Mouse (Mus musculus) midbrain, embryonic 14.5 days (tissue): ENCODE data around the gene S100a2. TPM values are rescaled to one million over a fixed set of nuclear protein-coding genes. Genes with fewer than 3 reads are reported as not detected.
A peak's percentile ranks its signal among the peaks of the same experiment; 100 is the strongest.

Source experiments
- ATAC-seq: fragments of 200-750 bp; cut with Nextera tagmentation; 2 replicates; pipeline ENCODE4 v1.8.0; 2017; ENCODE audit warnings: moderate number of reproducible peaks, moderate library complexity; ENCODE audit not compliant: low FRiP score, low TSS enrichment
- DNase-seq: peaks from one replicate; pipeline ENCODE4 v3.0.0-alpha.2; 2015
- H3K27ac ChIP-seq: fragments of 300-500 bp; sonication (generic); replicated peaks from 2 replicates; pipeline ENCODE4 v1.5.1; 2014; ENCODE audit warnings: mild to moderate bottlenecking, low read depth, low read length, moderate library complexity
- H3K27me3 ChIP-seq: fragments of 300-500 bp; sonication (generic); 2 replicates; pipeline ENCODE4 v1.6.1; 2014; ENCODE audit warnings: low read length, control low read depth, mixed read lengths; ENCODE audit not compliant: control insufficient read depth, insufficient read depth
- H3K36me3 ChIP-seq: fragments of 300-500 bp; sonication (generic); 2 replicates; pipeline ENCODE4 v1.6.1; 2014; ENCODE audit warnings: low read length, control low read depth; ENCODE audit not compliant: control insufficient read depth, insufficient read depth
- H3K4me1 ChIP-seq: fragments of 300-500 bp; sonication (generic); 2 replicates; pipeline ENCODE4 v1.6.1; 2014; ENCODE audit warnings: mild to moderate bottlenecking, antibody characterized with exemption, low read length, control low read depth; ENCODE audit not compliant: control insufficient read depth, insufficient read depth
- H3K4me2 ChIP-seq: fragments of 300-500 bp; sonication (generic); 2 replicates; pipeline ENCODE4 v1.6.1; 2014; ENCODE audit warnings: mild to moderate bottlenecking, low read length, moderate library complexity
- H3K4me3 ChIP-seq: fragments of 300-500 bp; sonication (generic); replicated peaks from 2 replicates; pipeline ENCODE4 v1.5.1; 2014; ENCODE audit warnings: low read depth, low read length
- H3K9ac ChIP-seq: fragments of 300-500 bp; sonication (generic); replicated peaks from 2 replicates; pipeline ENCODE4 v1.6.1; 2014; ENCODE audit warnings: mild to moderate bottlenecking, low read length, moderate library complexity
- H3K9me3 ChIP-seq: fragments of 300-500 bp; sonication (generic); 2 replicates; pipeline ENCODE4 v1.6.1; 2016; ENCODE audit warnings: low read length, control low read depth, mixed read lengths; ENCODE audit not compliant: control insufficient read depth
- WGBS: fragments of 180-500 bp; shearing (Covaris S2); extraction: QIAGEN DNeasy Blood & Tissue Kit; methylation state at CpG from one replicate; pipeline ENCODE4 v1.1.7; 2014; 5-methylcytosine and 5-hydroxymethylcytosine counted together
- polyA plus RNA-seq: library from polyadenylated mRNA; unstranded; fragments of >200 nt; fragmentation: Nextera tagmentation; extraction: Ambion mirVana; gene quantifications from 2 replicates; pipeline ENCODE4 v1.2.1, GENCODE M21; 2014

Gene S100a2
- polyA plus RNA-seq, 1 experiment from 2014 or later, result not detected

DNA sequence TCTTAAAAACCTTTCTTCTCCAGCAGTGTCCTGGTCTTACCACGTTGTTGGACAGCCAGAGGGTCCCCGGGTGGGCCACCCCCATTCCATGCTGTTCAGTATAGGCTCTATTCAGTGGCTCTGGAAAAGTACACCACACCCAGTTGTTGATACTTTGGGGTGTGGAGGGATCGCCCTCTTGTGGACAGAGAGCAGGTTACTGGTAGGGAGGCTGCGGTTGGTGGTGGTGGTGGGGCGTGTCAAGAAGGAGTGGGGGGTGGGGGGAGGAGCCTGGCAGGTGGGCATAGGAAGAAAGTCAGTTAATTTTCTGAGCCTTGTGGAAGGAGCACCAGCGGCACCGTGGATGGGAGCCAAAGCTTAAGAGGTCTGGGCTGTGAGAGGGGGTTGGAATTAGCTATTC, 25.4 kb downstream of the S100a2 start:
- WGBS, result 7% methylated on average over 7 of the region's 7 CpGs
- H3K9me3 ChIP-seq, result no peaks in the 10 kb centered on the region; the same call in 1 of the 2 replicates
- no peak overlapping the region for H3K4me3 ChIP-seq
- H3K4me1 ChIP-seq, result peaks cover 7% of the 10 kb centered on the region
- no peaks in the 10 kb centered on the region for H3K27me3 ChIP-seq
- DNase-seq (peak; percentile 66), ATAC-seq (no peak)
- no peak overlapping the region for H3K9ac ChIP-seq
- H3K4me2 ChIP-seq, result no peak overlapping the region
- H3K27ac ChIP-seq, result no peak overlapping the region
- H3K36me3 ChIP-seq, result no peaks in the 10 kb centered on the region

DNA sequence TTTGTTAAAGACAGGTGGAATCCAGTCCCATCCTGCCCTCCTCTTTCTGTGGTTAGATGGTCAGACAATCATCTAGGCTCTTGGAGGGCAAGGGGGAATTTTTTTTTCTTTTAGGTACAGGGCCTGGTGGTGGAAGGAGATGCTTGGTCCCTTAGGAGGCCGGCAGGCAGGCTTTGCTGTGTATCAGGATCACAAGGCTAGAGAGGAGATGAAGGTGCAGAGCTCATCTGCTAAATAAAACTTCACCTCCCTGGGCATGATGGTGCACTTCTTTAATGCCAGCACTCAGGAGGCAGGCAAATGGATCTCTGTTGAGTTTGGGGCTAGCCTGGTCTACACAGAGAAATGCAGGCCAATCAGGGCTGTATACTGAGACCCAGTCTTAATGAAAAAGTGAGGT, 25.9 kb downstream of the S100a2 start:
- H3K4me3 ChIP-seq, result no peak overlapping the region
- H3K27ac ChIP-seq, result no peak overlapping the region
- DNase-seq (no peak), ATAC-seq (no peak)
- H3K4me2 ChIP-seq, result no peak overlapping the region
- H3K9me3 ChIP-seq, result no peaks in the 10 kb centered on the region; the same call in 1 of the 2 replicates
- H3K4me1 ChIP-seq, result peaks cover 7% of the 10 kb centered on the region
- WGBS, result 88% methylated on average over 1 of the region's 1 CpGs
- H3K36me3 ChIP-seq, result no peaks in the 10 kb centered on the region
- H3K27me3 ChIP-seq, result no peaks in the 10 kb centered on the region
- H3K9ac ChIP-seq, result no peak overlapping the region

DNA sequence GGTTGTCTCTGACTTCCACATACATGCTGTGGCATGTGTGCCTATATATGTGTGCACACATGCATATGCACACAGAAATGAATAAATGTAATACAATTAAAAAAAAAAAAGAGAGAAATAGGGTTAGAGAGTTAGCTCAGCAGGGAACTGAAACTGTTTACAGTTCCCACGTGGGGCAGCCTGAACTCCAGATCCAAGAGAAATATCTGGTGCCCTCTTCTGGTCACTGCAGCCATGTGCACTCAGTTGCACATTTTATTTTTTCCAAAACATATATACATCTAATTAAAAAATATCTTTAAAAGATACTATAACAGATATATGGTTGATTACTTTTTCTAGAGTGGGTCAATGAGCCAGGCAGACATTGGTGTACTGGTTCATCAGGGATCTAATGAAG, 27.5 kb downstream of the S100a2 start:
- 13% methylated on average over 1 of the region's 1 CpGs for WGBS
- Histone ChIP-seq H3K36me3 (no peaks in the 10 kb centered on the region), H3K4me2 (no peak overlapping the region), H3K27me3 (no peaks in the 10 kb centered on the region), H3K4me1 (peaks cover 7% of the 10 kb centered on the region), H3K9ac (no peak overlapping the region), H3K9me3 (no peaks in the 10 kb centered on the region; the same call in 1 of the 2 replicates), H3K27ac (no peak overlapping the region), H3K4me3 (no peak overlapping the region)
- DNase-seq (no peak), ATAC-seq (no peak)

DNA sequence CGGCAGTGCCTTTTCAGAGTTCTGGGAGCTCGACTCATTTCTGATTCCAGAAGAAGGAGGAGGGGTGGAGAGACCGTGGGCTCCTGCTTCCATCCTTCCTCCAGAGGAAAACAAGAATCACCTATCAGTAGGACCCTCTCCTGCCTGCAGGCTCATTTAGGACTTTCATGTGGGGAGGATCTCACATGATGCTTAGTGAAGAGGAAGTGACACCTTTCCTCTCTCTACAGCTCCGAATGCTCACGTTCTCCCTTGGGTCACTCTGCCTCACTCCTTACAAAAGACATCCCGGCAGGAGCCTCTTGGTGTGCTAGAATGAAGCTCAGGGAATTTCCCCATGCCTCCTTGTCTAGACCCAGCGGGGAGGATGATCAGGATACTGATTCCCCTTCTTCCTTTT, 31.5 kb downstream of the S100a2 start:
- H3K27me3 ChIP-seq, result no peaks in the 10 kb centered on the region
- peaks cover 13% of the 10 kb centered on the region for H3K4me1 ChIP-seq
- ATAC-seq (no peak), DNase-seq (no peak)
- no peaks in the 10 kb centered on the region; the same call in 1 of the 2 replicates for H3K9me3 ChIP-seq
- H3K4me3 ChIP-seq, result no peak overlapping the region
- no peak overlapping the region for H3K4me2 ChIP-seq
- no peak overlapping the region for H3K27ac ChIP-seq
- H3K36me3 ChIP-seq, result no peaks in the 10 kb centered on the region
- H3K9ac ChIP-seq, result no peak overlapping the region
- WGBS, result 55% methylated on average over 7 of the region's 7 CpGs

DNA sequence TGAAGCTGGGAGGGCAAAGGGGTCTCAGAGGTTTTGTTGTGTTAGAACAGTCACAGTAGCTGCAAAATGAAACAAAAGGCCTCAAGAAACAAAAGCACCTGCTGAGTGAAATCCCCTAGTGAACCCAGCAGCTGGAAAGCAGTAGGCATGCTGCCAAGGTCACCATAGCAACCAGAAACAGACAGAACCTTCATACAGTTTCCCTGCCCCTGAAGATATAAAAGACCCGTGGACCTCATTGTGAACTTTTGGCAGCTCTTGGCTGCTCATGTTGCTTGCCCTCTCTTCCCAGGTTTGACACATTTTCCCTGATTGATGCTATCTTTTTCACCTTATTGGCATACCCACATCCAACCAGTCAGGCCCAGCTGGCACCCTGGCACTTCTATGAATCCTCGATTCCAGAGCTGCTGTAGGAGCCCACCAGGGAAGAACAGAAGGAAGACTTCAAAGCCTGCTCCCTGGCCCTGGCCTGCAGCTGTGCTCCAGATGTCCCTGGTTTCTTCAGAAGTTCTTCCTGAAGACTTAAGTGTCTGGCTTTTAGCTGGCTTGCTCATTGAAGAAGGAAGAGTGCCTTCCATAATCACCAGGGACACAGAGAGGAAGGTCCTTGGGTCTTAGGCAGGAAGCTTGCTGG, 33.5 kb downstream of the S100a2 start:
- H3K4me1 ChIP-seq, result peaks cover 13% of the 10 kb centered on the region
- no peaks in the 10 kb centered on the region for H3K36me3 ChIP-seq
- no peak overlapping the region for H3K9ac ChIP-seq
- H3K4me2 ChIP-seq, result no peak overlapping the region
- H3K27ac ChIP-seq, result peak overlapping the region; percentile 52; the same call in 1 of the 2 replicates
- peak; percentile 76; the same call in 1 of the 2 replicates for ATAC-seq
- no peak overlapping the region for H3K4me3 ChIP-seq
- no peaks in the 10 kb centered on the region for H3K9me3 ChIP-seq
- WGBS, result 6% methylated on average over 2 of the region's 2 CpGs
- peak; percentile 81 for DNase-seq
- H3K27me3 ChIP-seq, result no peaks in the 10 kb centered on the region

DNA sequence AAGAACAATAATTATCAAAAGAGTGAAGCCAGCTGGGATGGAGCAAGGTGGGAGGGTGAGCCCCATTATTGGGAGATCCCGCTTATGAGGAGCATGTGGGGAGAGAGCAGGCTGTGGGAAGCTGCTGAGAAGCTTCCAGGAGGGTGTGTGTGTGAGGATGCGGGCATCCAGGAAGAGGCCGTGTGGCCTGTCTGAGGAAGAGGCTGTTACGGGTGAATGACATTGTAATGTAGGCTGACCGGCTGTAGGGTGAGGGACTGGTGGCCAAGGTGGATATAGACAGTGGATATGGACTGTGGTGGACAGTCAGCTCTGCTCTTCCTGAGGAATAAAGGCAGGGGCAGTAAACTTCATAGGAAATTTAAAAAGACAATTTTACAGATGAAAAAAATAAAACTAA, 35.4 kb downstream of the S100a2 start:
- no peak overlapping the region for H3K9ac ChIP-seq
- H3K27me3 ChIP-seq, result no peaks in the 10 kb centered on the region
- H3K9me3 ChIP-seq, result no peaks in the 10 kb centered on the region
- no peak overlapping the region for H3K27ac ChIP-seq
- H3K4me3 ChIP-seq, result no peak overlapping the region
- no peak for ATAC-seq
- DNase-seq, result no peak
- H3K4me1 ChIP-seq, result peaks cover 13% of the 10 kb centered on the region
- 80% methylated on average over 5 of the region's 5 CpGs for WGBS
- H3K36me3 ChIP-seq, result no peaks in the 10 kb centered on the region
- H3K4me2 ChIP-seq, result no peak overlapping the region

DNA sequence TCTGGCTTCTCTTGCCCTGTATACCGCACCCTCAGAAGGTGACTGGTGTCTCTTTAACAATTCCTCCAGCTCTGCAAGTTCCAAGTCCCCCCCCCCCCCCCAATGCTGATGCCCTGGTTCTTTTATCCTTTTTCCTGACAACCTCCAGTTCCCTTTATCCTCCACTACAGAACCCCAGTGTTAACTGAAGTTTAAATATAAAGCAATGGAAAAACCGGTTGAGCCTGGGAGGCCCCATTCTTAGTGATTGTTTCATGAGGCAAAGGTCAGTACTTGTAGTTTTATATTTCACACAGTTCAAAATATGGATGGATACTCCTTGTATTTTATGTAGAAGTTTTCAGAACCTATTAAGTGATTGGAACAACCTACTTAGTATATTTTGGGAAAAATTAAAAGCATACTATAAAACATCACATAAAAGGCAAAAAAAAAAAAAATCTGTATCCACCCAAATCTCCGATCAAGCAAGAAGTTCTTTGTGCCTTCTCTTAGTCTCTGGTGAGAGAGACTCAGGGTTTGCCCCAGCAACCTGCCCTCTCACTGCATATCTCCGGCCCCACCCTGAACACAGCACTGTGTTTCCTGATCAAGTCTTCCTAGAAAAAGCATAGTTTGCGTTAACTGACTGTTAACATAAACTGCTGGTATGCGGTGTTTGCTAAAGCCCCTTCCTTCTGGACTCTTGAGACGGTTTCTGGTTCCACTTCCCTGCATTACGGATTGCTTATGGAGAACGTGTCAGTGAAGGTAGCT, 36.4 kb downstream of the S100a2 start:
- no peak overlapping the region for H3K9ac ChIP-seq
- DNase-seq (no peak), ATAC-seq (no peak)
- no peaks in the 10 kb centered on the region for H3K9me3 ChIP-seq
- peaks cover 13% of the 10 kb centered on the region for H3K4me1 ChIP-seq
- no peak overlapping the region for H3K27ac ChIP-seq
- H3K36me3 ChIP-seq, result no peaks in the 10 kb centered on the region
- no peak overlapping the region for H3K4me3 ChIP-seq
- 81% methylated on average over 9 of the region's 9 CpGs for WGBS
- no peaks in the 10 kb centered on the region for H3K27me3 ChIP-seq
- H3K4me2 ChIP-seq, result no peak overlapping the region

DNA sequence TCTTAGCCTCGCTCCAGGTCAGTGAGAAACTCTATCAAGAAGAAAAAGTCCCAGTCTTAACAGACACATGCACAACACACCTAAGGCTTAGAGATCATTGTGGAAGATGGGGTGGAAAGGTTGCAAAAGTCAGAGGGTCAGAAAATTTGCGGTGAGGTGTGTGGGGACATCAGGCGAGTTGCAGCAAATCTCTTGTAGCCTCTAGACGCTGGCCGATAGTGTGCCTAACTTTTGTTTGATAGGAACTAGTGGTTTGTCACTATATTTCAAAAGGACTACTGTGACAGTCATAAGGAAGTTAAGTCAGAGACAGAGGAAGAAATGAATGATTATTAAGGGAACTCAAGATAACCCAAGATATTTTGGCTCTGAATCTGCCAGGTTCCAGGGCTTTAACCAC, 37.3 kb downstream of the S100a2 start:
- DNase-seq, result no peak
- Histone ChIP-seq H3K4me1 (peaks cover 13% of the 10 kb centered on the region), H3K27ac (no peak overlapping the region), H3K4me2 (no peak overlapping the region), H3K36me3 (no peaks in the 10 kb centered on the region), H3K9ac (no peak overlapping the region), H3K9me3 (no peaks in the 10 kb centered on the region), H3K4me3 (no peak overlapping the region), H3K27me3 (no peaks in the 10 kb centered on the region)
- WGBS, result 95% methylated on average over 5 of the region's 5 CpGs
- no peak for ATAC-seq

DNA sequence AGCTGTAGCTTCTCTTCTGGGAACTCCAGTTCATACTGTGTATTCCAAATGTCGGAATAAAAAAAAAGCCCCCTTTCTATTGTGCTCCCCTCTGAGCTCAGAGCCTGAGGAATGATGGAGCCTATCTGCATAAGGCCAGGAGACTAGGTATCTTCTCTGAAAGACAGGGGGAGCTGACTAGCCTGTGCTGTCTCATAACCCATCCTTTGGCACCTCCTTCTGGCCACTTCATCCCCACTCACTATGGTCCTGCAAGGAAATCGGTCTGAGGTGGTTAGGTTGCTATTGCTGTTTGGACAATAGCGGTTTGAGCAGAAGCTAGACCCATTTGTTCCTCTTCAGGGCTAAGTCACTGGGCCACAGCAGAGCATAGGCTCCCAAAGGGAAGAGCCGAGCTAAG, 37.8 kb downstream of the S100a2 start:
- H3K9me3 ChIP-seq, result no peaks in the 10 kb centered on the region
- H3K4me1 ChIP-seq, result peaks cover 13% of the 10 kb centered on the region
- H3K27ac ChIP-seq, result no peak overlapping the region
- no peaks in the 10 kb centered on the region for H3K36me3 ChIP-seq
- no peak overlapping the region for H3K4me2 ChIP-seq
- H3K4me3 ChIP-seq, result no peak overlapping the region
- no peak overlapping the region for H3K9ac ChIP-seq
- WGBS, result 57% methylated on average over 4 of the region's 4 CpGs
- no peaks in the 10 kb centered on the region for H3K27me3 ChIP-seq
- DNase-seq (peak; percentile 32), ATAC-seq (no peak)
